Mouse (Mus musculus): Measurements from ENCODE around the gene Ugp2.

The Ugp2 gene

DNA sequence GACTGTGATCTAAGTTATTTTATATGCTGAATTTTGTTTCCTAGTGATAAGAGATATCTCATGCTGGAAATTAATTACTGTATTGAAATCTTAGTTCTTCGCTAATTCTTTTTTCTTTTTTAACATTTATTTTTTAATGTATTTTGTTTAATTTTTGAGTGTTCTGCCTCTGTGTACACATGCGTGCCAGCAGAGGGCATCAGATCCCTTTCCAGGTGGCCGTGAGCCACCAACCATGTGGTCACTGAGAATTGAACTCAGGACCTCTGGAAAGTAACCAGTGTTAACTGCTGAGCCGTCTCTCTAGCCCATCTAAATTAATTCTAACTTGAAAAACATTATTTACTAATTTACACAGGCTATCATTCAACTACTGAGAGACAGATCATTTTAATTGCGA, 62.9 kb downstream of the Ugp2 start:
- TF ChIP-seq GATA4 (IDR thresholded peaks at IDR 0.05; ENCODE audit: insufficient replicate concordance, low read length) = no peak

DNA sequence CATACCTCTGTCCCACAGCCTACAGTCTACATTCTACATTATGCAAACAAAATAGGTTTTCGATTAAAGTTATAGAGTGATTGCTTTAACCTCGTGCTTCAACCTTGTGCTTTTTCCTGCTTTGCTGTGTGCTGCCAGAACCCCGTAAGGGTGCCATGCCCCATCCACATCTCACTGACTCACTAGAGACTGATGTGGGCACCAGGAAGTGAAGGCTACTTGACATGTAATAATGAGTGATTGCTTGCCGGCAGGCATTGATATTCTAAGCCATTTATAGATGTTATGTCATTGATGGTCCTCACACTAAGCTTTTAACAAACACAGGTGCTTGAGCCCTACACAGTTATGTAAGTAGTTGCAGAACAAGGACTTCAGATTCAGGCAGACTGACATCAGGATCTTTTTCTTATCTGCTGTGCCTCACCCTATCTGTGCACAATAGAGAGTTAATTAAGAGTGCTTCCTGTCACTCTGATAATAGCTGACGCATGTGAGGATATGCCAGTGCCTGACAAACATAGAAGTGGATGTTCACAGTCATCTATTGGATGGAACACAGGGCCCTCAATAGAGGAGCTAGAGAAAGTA, 63.8 kb downstream of the Ugp2 start:
- TF ChIP-seq GATA4 (IDR thresholded peaks at IDR 0.05; ENCODE audit: insufficient replicate concordance, low read length) = peak; percentile 78; the same call in 1 of the 2 replicates

GRCm38 (mm10) chr11:21303619-21304018, 67.4 kb downstream of the Ugp2 start:
- TF ChIP-seq GATA4 (IDR thresholded peaks at IDR 0.05; ENCODE audit: insufficient replicate concordance, low read length) = no peak

DNA sequence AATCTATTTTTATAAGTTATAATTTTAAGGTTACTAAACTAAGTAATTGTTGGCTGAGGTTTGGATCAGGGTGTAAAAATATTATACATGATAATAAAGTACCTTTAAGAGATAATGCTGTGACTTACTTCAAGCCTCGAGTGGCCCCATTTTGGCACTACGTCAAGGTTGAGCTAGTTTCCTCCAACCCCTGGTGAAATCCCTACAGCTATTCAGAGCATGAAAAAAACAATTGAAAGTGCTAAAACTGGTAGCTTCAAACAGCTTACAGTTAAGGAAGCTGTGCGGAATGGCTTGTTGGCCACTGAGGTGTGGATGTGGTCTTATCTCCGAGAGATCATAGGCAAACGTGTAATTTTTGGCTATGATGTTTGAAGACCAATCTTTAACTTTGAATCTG, 75.5 kb downstream of the Ugp2 start:
- no peak for TF ChIP-seq GATA4 (IDR thresholded peaks at IDR 0.05; ENCODE audit: insufficient replicate concordance, low read length)

GRCm38 (mm10) chr11:21286391-21286790, 84.6 kb downstream of the Ugp2 start:
- TF ChIP-seq GATA4 (IDR thresholded peaks at IDR 0.05; ENCODE audit: insufficient replicate concordance, low read length) = no peak

DNA sequence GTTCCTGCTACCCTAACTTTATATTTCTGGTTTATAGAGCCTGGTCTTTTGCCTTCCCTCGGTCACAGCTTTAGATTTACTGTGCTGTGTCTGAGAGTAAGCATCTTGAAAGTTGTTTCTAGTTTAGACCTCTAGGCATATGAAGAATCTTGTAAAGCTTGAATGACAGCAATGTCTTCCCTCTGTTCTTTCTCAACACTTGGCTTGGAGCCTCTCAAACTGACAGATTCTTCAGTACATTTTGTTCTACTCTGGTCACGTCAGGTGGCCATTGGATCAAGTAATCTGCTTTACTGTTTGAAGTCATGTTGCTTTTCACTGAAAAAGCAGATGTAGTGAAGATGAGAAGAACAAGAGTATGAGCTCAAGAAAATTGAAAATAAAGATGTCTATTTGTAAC, 94.8 kb downstream of the Ugp2 start:
- no peak for TF ChIP-seq GATA4 (IDR thresholded peaks at IDR 0.05; ENCODE audit: insufficient replicate concordance, low read length)

Measured in liver, adult (tissue).